Mouse (Mus musculus) heart, postnatal 25 days (tissue): ENCODE measurements around the gene Mast2. TPM values are rescaled to one million over a fixed set of nuclear protein-coding genes. Genes with fewer than 3 reads are reported as not detected.

Source experiments
- DNase-seq: peaks from one replicate; pipeline ENCODE4 v3.0.0; 2022; ENCODE audit warnings: low spot score
- intact Hi-C: fragments of 180-260 bp; cut with DNase I; formaldehyde crosslinking; loops from one replicate; pipeline ENCODE4 v1.15.1; 2025
- total RNA-seq, 2 experiments: library from RNA; stranded (reverse); gene quantifications; 2 replicates each; pipeline ENCODE4 v1.2.3; 2021

Gene Mast2
- total RNA-seq, 2 experiments from 2014 or later, result 118 to 119 TPM

DNA sequence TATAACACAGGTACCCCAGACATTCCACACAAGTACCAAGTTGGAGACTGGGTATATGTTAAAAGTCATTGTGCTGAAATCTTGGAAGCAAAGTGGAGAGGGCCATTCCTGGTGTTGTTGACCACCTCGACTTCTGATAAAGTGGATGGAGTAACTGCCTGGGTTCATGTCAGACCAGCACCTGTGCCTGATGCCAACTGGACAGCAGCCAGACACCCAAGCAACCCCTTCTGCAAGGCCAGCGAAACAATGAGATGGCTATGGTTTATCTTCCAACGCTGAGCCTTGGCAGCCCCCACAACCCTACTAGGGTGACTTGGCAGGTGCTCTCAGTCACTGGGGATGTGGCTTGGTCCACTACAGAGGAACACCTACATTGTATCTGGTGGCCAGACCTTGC is 42.8 kb downstream of the Mast2 start:
- intact Hi-C loops, result no loop called here
- no peak for DNase-seq

DNA sequence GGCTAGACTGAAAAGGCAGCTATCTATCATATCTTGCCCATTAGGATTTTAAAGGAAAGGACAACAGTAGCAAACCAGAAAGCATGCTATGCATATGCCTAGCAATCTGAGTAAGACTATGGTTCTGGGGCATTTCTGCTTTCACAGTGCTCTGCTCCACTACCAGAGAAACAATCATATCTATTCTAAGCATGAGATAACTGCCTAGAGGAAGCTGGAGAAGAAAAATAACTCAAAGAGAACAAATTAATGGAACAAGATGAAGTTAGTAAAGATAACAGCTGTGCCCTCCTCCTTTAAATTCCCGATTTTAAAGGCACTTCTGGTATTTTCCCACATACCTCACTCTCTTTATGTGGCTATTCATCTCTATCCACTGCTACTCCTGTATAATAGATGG is 51.0 kb downstream of the Mast2 start:
- intact Hi-C loops, result no loop called here
- DNase-seq, result no peak

DNA sequence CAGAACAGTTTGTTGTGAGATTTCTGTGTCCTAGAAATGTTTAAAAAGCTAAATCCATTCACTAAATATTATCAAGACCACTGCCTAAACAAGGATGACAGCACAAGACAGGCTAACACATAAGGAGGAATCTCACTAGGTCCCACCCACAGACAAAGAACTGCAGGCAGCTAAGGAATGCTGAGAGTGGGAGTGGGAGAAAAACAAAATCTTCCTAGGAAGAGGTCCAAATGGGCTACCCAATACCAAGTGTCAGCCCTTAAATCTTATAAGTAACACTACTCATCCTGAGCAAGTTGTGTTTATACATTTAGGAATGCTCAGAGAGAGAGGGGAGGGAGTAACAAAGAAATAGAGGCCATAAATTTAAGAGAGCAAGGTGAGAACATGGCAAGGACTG is 52.6 kb downstream of the Mast2 start:
- intact Hi-C loops, result no loop called here
- DNase-seq, result no peak

DNA sequence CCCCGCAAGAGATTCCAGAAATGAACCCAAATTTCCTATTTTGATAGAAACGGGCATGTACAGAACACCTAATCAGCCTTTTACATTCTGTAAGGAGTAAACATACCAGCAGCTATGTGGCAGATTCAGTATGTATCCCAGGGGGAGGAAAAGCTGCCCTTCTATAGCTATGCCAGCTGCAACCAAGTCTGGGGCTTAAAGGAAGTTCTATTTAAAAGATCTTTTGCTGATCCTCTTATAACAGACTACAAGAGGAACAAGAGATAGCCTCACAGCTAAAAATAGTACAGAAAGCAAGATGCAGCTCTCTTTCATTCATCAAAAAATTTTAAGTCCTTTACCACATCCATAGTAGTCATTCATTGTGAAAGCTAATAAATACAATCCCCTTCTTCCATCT is 57.3 kb downstream of the Mast2 start:
- no peak for DNase-seq
- intact Hi-C loops, result no loop called here

DNA sequence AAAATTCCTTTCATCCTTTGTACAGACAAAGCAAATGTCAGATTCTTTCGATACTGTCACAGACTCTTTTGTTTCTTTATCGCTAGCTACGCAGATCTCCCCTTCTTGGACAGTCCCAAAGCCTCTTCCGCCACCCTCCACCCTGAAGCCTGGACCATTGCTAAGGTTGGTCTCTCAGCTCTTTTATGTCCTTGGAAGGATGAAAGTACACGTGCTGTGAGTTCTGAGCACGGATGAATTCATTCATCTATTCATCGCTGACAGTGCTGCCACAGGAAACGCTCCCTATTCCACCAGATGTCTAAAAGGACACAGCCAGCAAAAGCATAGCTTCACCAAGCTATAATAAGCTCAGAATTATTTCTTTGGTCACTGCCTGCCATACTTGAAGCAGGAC is 58.0 kb downstream of the Mast2 start:
- intact Hi-C loops, result no loop called here
- DNase-seq, result no peak

DNA sequence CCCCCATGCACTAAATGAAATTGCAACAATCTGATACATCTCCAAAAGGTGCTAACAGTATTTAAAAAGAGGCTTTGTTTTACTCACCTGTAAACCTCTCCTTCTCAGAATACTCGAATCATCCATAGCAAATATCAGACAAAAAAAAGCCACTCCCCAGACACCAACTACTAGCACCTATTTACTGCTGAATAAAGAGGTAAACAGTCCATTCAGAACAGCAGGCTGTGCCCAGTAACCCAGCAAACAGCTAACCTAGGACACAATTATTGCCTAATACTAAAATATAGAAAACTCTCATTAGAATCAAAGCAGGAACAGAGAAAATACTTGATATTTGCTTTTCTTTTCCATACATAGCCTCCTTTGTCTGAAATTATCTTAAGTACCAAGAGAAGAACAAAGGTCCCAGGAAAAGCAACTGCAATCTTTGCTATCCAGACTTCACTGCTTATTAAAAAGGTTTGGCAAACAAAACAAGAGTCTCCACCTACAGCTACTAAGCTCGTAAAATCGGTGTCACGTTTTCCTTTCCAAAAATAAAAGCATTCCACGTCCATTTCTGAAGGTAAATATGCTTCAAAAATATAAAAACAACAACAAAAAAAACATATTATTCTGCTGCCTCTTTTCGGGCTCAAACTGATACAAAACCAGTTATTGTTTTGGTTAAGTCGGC is 58.6 kb downstream of the Mast2 start:
- no peak for DNase-seq
- intact Hi-C loops, result no loop called here

DNA sequence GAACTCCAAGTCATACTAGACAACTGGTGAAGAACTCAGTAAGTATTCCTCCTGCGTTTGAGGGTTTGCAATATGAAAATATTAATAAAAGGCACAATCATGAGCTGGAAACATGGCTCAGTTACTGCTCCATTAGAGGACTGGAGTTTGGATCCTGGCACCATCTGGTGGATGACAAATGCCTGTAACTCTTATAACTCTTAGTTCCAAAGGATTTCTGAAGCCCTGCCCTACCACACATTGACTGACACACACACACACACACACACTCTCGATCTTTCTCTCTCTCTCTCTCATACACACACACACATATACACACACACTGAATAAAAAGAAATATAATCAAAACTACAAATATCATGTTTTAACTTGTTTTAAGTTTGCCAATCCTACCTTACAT is 60.1 kb downstream of the Mast2 start:
- intact Hi-C loops, result loop anchor here (1.0 kb wide), 1 partner anchor 62 kb away; no protein-coding TSS in a partner anchor
- no peak for DNase-seq

DNA sequence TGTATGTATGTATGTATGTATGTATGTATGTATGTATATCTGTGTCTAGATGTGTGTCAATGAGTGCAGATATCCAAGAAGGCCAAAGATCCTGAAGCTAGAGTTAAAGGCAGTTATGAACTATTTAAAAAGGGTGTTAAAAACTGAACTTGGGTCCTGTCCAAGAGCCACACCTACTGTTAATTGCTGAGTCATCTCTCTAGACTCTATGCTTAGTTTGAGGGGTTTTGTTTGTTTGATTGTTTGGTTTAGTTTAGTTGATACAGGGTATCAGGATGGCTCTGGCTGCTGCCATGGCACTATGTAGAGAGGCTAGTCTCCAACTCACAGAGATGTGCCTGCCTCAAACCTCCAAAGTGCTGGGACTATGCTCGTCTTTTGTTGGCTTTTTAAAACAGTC is 61.3 kb downstream of the Mast2 start:
- DNase-seq, result no peak
- intact Hi-C loops, result no loop called here

DNA sequence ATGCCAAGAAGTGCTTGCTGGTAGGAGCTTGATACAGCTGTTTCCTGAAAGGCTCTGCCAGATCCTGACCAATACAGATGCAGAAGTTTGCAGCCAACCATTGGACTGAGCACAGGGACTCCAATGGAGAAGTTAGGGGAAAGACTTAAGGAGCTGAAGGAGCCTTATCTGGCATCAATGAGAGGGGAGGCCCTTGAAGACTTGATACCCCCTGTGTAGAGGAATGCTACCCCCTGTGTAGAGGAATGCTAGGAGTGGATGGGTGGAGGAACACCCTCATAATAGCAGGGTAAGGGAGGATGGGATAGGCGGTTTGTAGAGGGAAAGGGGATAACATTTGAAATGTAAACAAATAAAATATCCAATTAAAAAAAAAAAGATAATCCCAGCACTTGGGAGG is 65.9 kb downstream of the Mast2 start:
- intact Hi-C loops, result no loop called here
- DNase-seq, result no peak

DNA sequence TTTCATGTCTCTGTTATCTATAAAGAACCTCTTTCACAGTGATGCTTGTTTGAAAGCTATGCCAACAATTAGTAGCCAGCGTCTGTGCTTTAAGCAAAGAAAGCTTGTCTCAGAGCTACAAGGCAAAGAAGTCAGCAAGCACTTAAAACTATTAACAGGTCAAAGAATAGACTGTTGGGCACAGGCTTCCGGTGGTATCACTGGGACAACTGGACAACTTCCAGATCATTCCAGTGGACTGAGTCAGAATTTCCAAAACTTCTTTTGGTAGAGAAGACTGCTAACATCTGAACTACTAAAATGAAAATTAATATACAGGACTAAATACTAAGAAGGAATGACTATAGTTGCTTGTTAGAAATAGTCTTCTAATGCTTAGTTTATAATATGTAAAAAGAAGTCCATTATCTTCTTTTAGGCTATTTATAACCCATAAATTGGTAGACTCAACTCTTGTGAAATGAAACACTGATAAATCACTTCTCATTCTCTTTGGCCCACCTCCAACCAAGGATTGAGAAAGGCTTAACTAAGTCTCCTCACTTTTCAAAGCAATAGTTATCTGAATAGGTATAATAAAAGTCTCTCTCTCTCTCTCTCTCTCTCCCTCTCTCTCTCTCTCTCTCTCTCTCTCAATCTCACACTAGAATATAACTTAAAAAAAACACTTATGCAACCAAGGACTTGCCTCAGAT is 85.9 kb downstream of the Mast2 start:
- no peak for DNase-seq
- intact Hi-C loops, result no loop called here

DNA sequence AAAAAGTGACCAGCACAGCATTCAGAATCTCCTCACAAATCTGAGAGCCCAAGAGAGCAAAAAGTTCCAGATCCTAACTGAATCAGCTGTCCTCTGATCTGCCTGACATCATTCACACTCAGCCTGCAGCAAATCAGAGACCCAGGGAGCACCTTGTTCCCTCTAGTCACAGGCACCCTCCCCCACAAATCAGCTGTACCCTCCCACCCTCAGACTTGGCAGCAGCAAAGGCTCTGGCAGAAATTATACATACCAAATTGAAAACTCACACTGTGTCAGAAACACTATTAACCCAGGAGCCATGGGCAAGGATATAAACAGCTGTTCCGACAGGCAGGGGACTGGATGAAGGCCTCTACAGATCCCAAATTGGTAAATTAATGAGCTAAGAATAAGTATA is 92.3 kb downstream of the Mast2 start:
- DNase-seq, result peak; percentile 62
- intact Hi-C loops, result no loop called here

DNA sequence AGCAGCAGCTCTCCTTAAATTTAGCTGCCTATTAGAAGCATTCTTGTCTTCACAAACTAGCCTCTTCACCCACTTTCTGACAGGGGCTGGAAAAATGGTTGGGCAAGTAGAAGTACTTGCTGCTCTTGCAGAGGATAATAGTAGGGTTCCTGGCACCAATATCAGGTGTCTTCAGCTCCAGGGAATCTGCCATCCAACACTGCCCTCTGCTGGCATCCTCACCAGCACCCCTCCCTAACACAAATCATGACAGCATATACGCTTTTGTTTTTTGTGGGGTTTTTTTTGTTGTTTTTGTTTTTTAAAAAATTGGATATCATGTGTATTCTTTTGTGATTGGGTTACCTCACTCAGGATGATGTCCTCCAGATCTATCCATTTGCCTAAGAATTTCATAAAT is 105.9 kb downstream of the Mast2 start:
- no peak for DNase-seq
- intact Hi-C loops, result no loop called here

DNA sequence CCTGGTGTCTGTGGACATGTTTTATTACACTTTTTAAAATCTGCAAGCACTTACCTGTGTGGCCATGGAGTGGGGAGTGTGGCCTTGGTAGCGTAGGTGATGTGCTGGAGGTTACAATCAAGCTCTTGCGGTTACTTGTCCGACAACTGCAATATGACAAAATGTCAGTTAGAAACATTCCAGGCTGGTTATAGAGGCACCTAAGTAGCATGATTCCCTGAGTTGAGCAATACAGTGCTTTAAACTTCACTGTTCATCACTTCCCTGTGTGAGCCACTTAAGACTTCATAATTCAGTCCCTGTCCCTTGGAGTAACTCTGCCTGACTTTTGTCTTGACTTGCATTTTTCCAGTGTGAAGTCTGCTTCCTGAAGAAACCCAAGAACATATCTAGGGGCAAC is 111.1 kb downstream of the Mast2 start:
- intact Hi-C loops, result no loop called here
- DNase-seq, result no peak

DNA sequence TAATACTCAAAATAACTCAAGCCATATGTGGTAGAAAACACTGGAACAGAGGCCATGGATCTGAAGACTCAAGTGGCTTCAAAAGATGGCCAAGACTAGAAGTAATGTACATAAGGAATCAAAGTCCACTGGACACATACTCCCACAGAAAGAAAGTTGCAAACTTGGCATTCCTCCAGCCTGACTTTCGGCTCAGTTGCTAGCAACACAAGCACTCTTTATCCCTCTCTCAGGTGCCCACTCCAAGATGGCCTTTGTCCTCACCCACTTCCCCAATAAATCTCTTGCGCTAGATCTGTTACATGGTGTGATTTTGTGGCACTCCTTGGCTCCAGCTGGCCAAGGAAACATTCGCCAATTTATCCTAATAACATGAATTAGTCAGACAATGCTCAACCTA is 111.5 kb downstream of the Mast2 start:
- intact Hi-C loops, result no loop called here
- DNase-seq, result no peak

DNA sequence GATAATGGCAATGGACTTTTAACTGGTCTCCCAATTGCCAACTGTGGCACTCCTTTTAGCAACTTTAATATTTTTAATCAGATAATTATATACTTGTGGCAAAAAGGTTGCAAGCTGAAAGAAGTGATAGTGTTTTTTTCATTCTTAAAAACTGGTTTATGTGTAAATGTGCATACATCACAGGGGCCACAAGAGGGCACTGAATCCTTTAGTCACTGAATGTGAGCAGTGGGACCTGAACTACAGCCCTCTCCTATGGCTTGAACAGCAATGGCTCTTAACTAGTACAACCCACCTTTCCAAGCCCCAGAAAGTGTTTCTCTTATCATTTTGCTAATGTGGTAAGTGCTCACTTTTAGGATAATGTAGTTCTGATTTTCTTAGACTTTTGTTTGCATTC is 121.9 kb downstream of the Mast2 start:
- no peak for DNase-seq
- intact Hi-C loops, result loop anchor here (1.0 to 2.0 kb wide), 2 partner anchors 62 to 105 kb away; no protein-coding TSS in a partner anchor

DNA sequence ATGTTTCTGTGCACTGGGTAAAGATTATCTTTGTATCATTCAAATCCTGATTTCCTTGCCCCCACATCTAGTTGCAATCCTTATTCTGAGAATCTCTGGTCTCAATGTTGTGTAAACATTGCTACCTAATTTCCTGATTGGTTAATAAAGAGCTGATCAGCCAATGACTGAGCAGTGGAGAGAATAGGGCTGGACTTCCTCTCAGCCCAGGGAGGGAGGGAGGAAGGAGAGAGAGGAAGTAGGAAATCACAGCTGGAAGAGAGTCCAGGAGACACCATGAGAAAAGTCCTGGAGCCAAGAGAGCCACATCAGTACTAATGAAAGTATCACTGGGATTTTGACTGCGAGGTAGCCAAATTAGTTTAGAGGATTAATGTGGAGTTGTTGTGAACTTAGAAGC is 127.7 kb downstream of the Mast2 start:
- no peak for DNase-seq
- intact Hi-C loops, result no loop called here

DNA sequence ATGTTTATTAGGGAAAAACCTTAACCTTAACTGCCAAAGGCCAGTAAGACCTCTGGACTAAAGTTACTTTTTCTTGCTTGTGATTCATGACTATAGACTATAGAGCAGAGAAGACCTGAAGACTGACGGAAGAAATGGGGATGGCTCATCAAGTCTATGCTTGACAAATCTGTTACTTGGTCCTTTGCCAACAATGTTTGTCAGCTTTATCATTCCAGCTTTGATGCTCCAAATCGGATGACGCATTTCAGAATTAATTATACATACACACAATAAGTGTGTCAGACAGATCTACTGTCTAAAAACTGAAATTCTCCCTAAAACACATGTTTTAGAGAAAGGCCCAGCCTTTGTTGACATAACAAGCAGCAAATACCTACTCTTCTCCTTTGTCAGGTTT is 134.7 kb downstream of the Mast2 start:
- intact Hi-C loops, result no loop called here

DNA sequence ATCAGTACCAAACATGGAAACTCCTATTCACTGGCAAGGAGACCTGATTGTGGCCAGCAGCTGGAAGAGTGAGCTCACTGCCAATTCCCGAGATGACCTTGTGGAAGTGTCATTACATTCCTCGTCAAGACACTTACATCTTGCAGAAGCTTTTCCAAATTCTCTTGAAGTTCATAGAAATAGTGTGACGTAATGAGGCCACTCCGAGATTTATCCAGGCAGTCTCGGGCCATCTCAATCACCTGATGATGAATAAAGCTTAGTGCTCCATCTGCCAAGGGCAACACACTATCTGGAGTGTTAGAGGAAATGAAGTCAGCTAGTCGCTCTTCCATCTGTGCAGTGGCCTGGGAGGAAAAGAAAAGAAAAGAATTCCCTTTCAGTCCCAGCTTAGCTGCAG is 141.9 kb downstream of the Mast2 start:
- intact Hi-C loops, result loop anchor here (5.0 kb wide), 1 partner anchor 155 kb away; the partner anchor contains the start of gene Tspan1
- DNase-seq, result peak; percentile 21

More for the DNA sequence above, 134.7 kb downstream of the Mast2 start:
- DNase-seq, result no peak

DNA sequence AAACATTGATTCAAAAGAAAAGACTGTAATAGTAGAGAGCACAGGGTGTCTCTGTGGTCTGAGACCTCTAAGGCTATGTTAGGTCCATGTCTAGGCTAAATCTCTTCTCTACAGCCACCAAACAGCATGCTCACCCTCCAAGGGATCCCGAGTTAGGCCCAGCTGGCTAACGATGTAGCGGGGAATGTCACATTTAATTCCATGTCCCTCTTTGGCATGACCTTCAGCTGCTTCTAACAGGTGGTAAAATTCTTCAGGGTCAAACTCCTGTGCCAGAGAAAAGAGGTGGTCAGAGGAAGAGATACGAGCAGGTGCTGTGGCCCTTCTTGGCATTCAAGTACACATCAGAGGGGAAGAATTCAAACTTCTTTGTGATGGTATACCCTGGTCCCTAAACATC is 146.4 kb downstream of the Mast2 start:
- DNase-seq, result no peak
- intact Hi-C loops, result no loop called here

DNA sequence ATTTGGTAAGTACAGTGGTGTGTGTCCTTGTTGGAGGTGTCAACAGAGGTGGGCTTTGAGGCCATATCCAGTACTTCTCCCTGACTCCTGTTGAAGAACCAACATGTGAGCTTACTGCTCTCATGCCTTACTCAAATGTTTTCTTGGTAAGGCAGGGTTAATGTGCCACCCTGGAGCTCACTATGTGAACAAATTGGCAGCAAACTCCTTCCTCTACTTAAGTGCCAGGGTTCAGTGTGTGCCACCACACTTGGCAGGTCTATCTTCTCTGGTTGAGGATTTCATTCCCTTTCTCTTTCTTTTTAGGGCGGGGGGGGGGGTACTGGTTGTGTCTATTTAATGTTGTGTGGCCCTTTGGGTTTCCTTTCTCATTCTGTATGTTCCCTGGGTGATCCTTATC is 159.4 kb downstream of the Mast2 start:
- intact Hi-C loops, result no loop called here
- DNase-seq, result no peak

DNA sequence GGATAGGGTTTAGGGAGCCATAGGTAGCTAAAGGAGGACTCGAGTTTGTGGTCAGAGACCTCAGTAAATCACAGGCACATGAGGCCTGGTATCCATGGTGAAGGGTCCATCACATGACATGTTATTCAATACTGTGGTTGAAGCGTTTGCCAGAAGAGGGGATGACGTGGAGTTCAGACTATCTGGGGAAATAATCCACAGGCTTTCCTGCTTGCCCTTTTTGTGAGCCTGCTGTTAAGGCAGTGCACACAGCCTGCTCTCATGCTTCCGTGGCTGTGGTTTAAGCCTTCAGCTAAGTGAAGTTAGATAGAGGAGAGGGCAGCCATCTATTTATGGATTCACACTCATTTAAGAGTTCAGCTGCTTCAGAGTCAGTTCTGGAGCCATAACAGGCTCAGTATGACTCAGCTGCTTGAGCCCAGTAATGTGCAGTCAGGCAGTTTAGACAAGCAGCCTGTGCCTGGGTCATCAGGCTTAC is 163.1 kb downstream of the Mast2 start:
- DNase-seq, result no peak
- intact Hi-C loops, result no loop called here

DNA sequence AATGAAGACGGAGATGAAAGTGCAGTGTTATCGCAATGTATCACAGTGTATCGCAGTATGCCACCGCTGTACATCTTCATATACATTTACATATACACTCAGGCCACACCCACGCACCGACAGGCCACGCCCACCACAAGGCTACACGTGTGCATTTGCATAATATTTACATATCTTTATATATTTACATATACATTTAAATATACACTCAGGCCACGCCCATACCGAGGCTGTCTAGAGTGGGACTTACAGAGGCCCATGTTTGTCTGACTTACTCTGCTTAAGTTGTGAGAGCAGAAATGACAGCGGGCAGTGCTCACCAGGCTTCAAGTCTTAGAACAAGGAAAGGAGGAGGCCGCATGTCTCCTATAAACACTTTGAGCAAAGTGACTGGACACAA is 170.7 kb downstream of the Mast2 start:
- intact Hi-C loops, result no loop called here
- DNase-seq, result no peak
